Mouse (Mus musculus) ES-Bruce4 (cell line): ENCODE results near the gene Dppa1. TPM values are rescaled to one million over a fixed set of nuclear protein-coding genes. Genes with fewer than 3 reads are reported as not detected.
"Not testable (repeated sequence)": the region's sequence is repeated elsewhere in the genome, so short reads cannot be mapped to it uniquely, and the experiment has no call there.

Source experiments
- H3K27ac ChIP-seq: 2 replicates; pipeline ENCODE4 v1.5.1; 2012; ENCODE audit warnings: low read length, inconsistent platforms; ENCODE audit not compliant: insufficient read depth
- H3K27me3 ChIP-seq: 2 replicates; pipeline ENCODE4 v1.6.1; 2012; ENCODE audit warnings: mild to moderate bottlenecking, low read length, inconsistent platforms; ENCODE audit not compliant: control insufficient read depth, poor library complexity, insufficient read depth, severe bottlenecking
- H3K36me3 ChIP-seq: 2 replicates; pipeline ENCODE4 v1.6.1; 2012; ENCODE audit warnings: inconsistent platforms, mild to moderate bottlenecking, low read length, moderate library complexity; ENCODE audit not compliant: control insufficient read depth, poor library complexity, insufficient read depth, severe bottlenecking
- H3K4me1 ChIP-seq: one replicate; pipeline ENCODE4 v1.8.1; 2011; ENCODE audit warnings: low read length; ENCODE audit not compliant: control insufficient read depth, insufficient read depth
- H3K4me3 ChIP-seq: 2 replicates; pipeline ENCODE4 v1.5.1; 2011; ENCODE audit warnings: low read depth, mild to moderate bottlenecking, low read length
- H3K9ac ChIP-seq: 2 replicates; pipeline ENCODE4 v1.6.1; 2012; ENCODE audit warnings: low read depth, mild to moderate bottlenecking, inconsistent platforms; ENCODE audit not compliant: poor library complexity, severe bottlenecking
- H3K9me3 ChIP-seq: replicated peaks from 2 replicates; pipeline ENCODE4 v1.6.1; 2012; ENCODE audit warnings: mild to moderate bottlenecking, low read length, inconsistent platforms; ENCODE audit not compliant: control insufficient read depth, poor library complexity, insufficient read depth, severe bottlenecking
- CTCF ChIP-seq: IDR thresholded peaks from one replicate; pipeline ENCODE4 v1.8.1; 2011; ENCODE audit warnings: low read depth, low read length
- EP300 ChIP-seq: IDR thresholded peaks from 2 replicates; pipeline ENCODE4 v1.6.1; 2011; ENCODE audit warnings: low read depth, low read length; ENCODE audit not compliant: insufficient read depth
- POLR2A ChIP-seq: IDR thresholded peaks from one replicate; pipeline ENCODE4 v1.8.1; 2011; ENCODE audit warnings: low read length; ENCODE audit not compliant: insufficient read depth
- polyA plus RNA-seq: library from polyadenylated mRNA; stranded (reverse); fragments of >200 nt; gene quantifications from 2 replicates; pipeline ENCODE4 v1.2.4, GENCODE M21; 2011; ENCODE audit warnings: low read depth; ENCODE audit not compliant: missing spikeins, insufficient read depth, insufficient read length

The Dppa1 gene
- not detected in 2 replicates for polyA plus RNA-seq

DNA sequence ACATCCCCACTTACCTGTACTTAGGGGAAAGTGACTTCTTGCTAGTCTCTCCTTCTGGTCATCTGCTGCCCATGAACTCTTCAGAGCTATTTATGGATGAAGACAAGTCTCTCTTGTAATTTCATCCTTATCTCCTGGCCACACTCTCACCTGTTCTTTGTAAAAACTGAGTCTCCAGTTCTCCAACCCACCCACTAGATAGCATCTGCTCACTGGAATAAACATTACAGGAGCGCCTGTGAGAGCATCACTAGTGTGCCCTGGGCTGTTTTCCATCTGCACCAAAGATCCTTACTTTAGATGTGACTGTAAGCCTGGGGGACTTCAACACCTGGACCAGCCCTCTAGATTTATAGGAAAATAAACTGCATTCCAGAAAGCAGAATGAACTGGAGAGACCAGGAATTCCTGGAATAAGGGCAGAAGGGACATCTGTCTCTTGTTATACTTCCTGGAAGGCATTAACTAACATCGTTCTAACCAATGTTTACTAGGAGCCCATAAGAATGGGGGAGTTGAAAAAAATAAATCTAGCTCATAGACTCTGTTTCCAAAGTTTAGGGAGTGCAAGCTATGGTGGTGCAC is at the start of gene Dppa1:
Gene Dppa1 (minus strand): TSS at position 51 of the 585 bp plus-strand sequence.
- TF ChIP-seq CTCF (no peak), EP300 (no peak), POLR2A (no peak)
- no peak within 1 kb of the TSS for H3K4me3 ChIP-seq

DNA sequence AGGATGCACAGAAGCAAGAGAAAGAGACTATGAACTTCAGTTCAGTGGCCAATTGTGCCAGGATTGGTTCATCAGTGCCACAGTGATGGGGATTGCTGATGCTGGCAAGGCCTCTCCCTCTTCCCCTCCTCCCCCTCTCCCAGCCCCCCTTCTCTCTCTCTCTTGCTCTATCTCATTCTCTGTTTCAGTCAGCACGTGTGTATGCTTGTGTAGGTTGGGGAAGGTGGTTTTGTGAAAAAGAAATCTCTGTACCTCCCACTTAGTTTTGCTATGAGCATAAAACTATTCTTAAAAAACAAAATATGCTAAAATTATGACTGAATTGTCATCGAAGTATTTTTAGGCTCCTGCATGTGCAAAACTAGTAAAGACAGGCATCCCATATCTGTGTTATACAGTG is 38.9 kb upstream of the Dppa1 start:
- H3K27ac ChIP-seq = no peak overlapping the region
- no peaks in the 10 kb centered on the region for H3K27me3 ChIP-seq
- no peaks in the 10 kb centered on the region for H3K36me3 ChIP-seq
- TF ChIP-seq EP300 (no peak), CTCF (no peak), POLR2A (no peak)
- no peaks in the 10 kb centered on the region for H3K9me3 ChIP-seq
- no peak overlapping the region for H3K9ac ChIP-seq
- H3K4me3 ChIP-seq = no peak overlapping the region
- no peaks in the 10 kb centered on the region for H3K4me1 ChIP-seq

More for the DNA sequence above, at the start of gene Dppa1:
- Histone ChIP-seq H3K9me3 (no peaks in the 10 kb centered on the region), H3K27me3 (no peaks in the 10 kb centered on the region), H3K4me1 (no peaks in the 10 kb centered on the region), H3K27ac (no peak within 1 kb of the TSS), H3K9ac (no peak within 1 kb of the TSS), H3K36me3 (no peaks in the 10 kb centered on the region)

DNA sequence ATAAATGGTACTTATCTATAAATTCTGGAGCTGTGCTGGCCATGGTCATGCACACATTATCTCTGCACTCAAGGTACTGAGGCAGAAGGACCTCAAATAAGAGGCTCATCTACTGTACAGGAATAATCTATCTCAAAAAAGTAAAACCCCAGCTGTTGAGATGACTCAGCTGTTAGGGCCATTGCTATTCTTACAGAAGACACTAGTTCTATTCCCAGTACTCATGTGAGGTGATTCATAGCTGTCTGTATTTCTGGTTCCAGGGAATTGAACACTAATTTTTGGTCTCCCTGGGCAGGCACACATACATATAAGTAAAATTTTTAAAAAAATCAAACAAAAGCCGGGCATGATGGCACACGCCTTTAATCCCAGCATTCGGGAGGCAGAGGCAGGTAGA is 38.0 kb upstream of the Dppa1 start:
- no peak overlapping the region for H3K27ac ChIP-seq
- H3K9me3 ChIP-seq = no peaks in the 10 kb centered on the region
- no peak overlapping the region for H3K4me3 ChIP-seq
- TF ChIP-seq POLR2A (no peak), CTCF (no peak)
- H3K9ac ChIP-seq = no peak overlapping the region
- H3K27me3 ChIP-seq = no peaks in the 10 kb centered on the region
- no peaks in the 10 kb centered on the region for H3K36me3 ChIP-seq
- no peaks in the 10 kb centered on the region for H3K4me1 ChIP-seq

DNA sequence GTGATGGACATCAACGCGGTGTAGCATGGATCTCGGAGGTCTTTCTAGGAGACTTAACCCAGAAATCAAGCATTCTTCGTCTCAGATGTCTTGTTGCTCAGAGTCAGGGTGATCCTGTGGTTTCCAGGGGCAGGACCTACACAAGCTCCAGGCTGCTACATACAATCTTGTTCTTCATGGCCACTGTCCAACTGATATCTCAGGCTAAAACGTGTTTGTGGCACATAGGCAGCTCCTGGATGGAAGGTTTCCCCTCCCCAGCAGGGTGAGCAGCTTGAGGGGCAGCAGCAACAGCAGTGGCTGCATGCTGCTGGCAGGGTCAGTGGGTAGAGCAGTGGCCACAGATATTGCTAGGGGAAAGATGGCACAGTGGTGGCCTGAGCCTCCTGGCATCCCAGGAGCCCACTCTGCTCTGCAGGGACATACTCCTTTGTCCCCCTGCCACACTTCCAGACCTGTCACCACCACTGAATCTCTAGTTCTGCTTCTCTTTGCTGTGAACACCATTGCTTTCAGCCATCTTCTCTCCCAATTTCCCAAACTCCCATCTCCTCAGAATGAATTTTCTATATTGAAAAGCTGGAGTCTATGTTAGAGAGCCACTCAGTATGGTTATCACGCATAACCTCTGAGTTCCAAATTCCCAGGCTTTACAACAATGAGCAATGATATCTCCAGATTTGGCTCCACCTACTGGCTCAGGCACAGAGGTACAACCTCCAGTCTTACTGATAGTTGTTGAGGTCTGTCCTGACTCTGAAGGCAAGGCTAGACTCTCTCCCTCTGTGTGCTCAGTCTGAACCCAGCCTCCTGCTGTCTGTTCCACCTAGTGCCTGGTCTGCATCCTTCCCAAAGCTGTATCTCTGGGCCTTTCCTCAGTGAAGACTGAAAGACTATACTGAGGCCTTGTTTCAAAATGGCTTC is 36.8 kb upstream of the Dppa1 start:
- TF ChIP-seq CTCF = no peak
- TF ChIP-seq EP300 = no peak
- TF ChIP-seq POLR2A = no peak
- Histone ChIP-seq H3K4me3 (no peak overlapping the region), H3K36me3 (no peaks in the 10 kb centered on the region), H3K27me3 (no peaks in the 10 kb centered on the region), H3K9me3 (no peaks in the 10 kb centered on the region), H3K27ac (no peak overlapping the region), H3K4me1 (no peaks in the 10 kb centered on the region), H3K9ac (no peak overlapping the region)

DNA sequence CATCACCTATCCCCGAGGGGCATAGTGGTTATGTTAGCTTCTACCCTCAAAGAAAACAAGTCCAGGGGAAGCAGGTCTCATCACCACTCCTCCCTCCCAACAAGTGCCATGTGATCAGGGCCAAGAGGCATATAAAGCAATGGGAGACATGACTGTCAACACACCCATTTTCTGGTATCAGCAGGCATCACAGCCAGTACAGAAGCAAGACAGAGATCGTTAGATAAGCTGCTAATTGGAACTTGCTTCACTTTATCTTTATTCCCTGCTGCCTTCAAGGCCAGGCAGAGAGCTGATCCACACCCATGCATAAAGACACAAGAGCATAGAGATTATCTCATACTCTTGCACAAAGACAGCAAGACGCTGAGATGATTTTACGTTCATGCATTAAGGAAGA is 34.2 kb upstream of the Dppa1 start:
- TF ChIP-seq CTCF (no peak), POLR2A (no peak), EP300 (no peak)
- no peak overlapping the region for H3K4me3 ChIP-seq
- no peaks in the 10 kb centered on the region for H3K9me3 ChIP-seq
- no peaks in the 10 kb centered on the region for H3K4me1 ChIP-seq
- no peak overlapping the region for H3K9ac ChIP-seq
- H3K36me3 ChIP-seq = no peaks in the 10 kb centered on the region
- H3K27ac ChIP-seq = no peak overlapping the region
- H3K27me3 ChIP-seq = no peaks in the 10 kb centered on the region

DNA sequence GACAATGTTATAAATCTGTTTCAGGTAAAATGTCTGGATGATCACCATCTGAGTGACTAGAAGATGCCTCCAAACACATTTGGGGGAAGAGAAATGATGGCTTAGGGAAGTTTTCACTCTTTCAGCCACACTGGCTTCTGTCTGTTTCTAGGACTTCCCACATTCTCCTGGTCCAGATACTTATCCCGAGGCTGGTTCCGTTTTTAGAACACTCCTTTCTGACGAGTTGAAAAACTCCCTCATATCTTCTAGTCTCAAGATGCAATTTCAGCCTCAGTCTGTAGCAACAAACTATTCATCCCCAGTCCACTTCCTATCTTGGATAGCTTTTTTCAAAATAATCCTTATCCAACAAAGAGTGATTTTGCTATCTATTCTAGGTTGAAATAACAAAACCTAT is 23.4 kb upstream of the Dppa1 start:
- H3K9ac ChIP-seq = no peak overlapping the region

DNA sequence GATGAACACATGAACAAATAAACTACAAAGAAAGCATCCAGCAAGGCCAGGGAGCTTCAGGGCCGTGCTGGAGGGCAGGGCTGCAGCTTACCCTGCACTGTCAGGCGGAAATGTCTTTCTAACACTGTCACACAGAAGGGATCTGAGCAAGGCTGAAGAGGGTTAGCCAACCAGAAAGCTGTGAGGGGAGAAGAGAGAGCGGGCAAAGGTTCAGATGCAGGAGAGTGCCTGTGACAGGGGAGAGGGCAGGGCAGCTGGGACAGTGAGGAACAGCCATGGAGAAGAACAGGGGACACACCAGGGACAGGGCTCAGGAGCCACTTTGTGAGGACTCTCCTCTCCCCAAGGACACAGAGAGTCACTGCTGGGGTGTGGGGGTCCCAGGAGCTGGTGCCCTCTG is 20.6 kb upstream of the Dppa1 start:
- H3K9ac ChIP-seq, H3K4me1 ChIP-seq, H3K36me3 ChIP-seq, H3K9me3 ChIP-seq, H3K4me3 ChIP-seq, H3K27me3 ChIP-seq, H3K27ac ChIP-seq: not testable (repeated sequence)

More for the DNA sequence above, 23.4 kb upstream of the Dppa1 start:
- H3K9me3 ChIP-seq = no peaks in the 10 kb centered on the region
- H3K27me3 ChIP-seq = no peaks in the 10 kb centered on the region
- H3K27ac ChIP-seq = no peak overlapping the region
- no peaks in the 10 kb centered on the region for H3K4me1 ChIP-seq
- H3K36me3 ChIP-seq = no peaks in the 10 kb centered on the region
- H3K4me3 ChIP-seq = no peak overlapping the region
- TF ChIP-seq EP300 = no peak
- TF ChIP-seq CTCF = no peak
- no peak for TF ChIP-seq POLR2A
